Mouse (Mus musculus): ENCODE measurements at regions not wholly inside any gene's neighbourhood (a gene's known extent, or its start where the extent isn't known, plus 50 kb on each side); places are given as distances from the start of the nearest gene placed in this dataset.

DNA sequence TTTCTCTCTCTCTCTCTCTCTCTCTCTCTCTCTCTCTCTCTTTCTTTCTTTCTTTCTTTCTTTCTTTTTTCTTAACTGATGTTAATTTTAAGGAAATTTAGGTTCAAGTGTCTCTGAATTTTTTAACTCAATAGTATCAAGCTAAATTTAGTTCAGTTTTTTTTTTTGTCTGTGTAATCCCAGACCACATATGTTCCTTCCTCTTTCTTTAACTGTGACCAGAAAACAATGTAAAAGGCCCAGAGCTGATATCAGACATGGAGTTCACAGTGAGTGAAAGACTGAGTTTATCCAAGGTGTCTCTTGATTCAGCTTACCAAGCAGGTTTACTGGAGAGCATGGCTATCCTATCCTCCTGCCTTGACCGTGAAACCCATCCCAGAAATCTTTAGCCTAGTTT is 258.9 kb upstream of the Veph1 start:
- Histone ChIP-seq H3K4me2 (no peak overlapping the region), H3K9me3 (no peaks in the 10 kb centered on the region), H3K4me1 (no peaks in the 10 kb centered on the region), H3K4me3 (no peak overlapping the region), H3K36me3 (no peaks in the 10 kb centered on the region), H3K9ac (no peak overlapping the region), H3K27me3 (replicated peaks) (no peaks in the 10 kb centered on the region), H3K27ac (replicated peaks) (no peak overlapping the region)
- 81% methylated on average over 1 of the region's 1 CpGs for WGBS
- no peak for ATAC-seq (ENCODE audit: extremely low read depth, insufficient number of reproducible peaks, low FRiP score, low TSS enrichment)

DNA sequence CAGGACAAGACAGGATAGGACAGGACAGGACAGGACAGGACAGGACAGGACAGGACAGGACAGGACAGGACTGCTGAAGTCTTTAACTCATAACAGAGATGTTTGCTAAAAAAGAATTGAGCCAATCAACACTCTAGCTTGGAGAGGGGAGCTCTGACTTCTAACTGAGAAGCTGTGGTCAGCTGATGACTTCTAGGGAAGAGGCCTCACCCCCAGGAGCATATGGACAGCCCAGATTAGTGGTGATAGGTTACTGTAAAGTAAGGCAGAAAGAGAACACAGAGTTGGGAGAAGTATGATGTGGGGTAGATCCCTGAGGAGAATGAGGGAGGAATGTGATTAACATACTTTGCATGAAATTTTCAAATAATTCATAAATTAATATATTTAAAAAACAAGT is 254.3 kb upstream of the Veph1 start:
- no peak for ATAC-seq (ENCODE audit: extremely low read depth, insufficient number of reproducible peaks, low FRiP score, low TSS enrichment)
- Histone ChIP-seq H3K9ac (no peak overlapping the region), H3K4me3 (no peak overlapping the region)

DNA sequence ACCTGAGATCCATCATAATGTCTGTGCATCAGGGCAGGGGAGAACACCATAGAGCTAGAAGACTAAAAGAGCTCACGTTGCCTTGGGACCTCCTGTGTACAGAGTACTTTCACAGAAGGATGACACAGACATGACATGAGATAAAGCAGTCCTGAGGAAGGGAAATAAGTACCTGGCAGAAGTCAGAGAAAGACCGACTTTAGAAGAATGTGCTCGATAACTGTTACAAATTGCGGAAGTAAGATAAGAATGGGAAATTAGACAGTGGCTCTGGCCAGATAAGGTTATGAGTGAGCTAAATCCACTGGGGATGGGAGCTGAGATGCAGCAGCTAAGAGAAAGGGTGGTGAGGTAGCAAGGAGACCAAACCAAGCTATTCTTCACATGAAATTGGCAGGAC is 249.9 kb upstream of the Veph1 start:
- Histone ChIP-seq H3K36me3 (no peaks in the 10 kb centered on the region), H3K9ac (no peak overlapping the region), H3K4me1 (no peaks in the 10 kb centered on the region), H3K4me2 (no peak overlapping the region), H3K27ac (replicated peaks) (no peak overlapping the region), H3K9me3 (0 out of 2 replicates have a peak, but pooled peaks cover 5% of the 10 kb centered on the region), H3K27me3 (replicated peaks) (no peaks in the 10 kb centered on the region), H3K4me3 (no peak overlapping the region)
- WGBS: 44% methylated on average over 4 of the region's 4 CpGs
- no peak for ATAC-seq (ENCODE audit: extremely low read depth, insufficient number of reproducible peaks, low FRiP score, low TSS enrichment)

More for the DNA sequence above, 254.3 kb upstream of the Veph1 start:
- no peaks in the 10 kb centered on the region for H3K4me1 ChIP-seq
- H3K36me3 ChIP-seq: no peaks in the 10 kb centered on the region
- no peak overlapping the region for H3K4me2 ChIP-seq
- H3K27ac ChIP-seq (replicated peaks): no peak overlapping the region
- H3K9me3 ChIP-seq: no peaks in the 10 kb centered on the region
- H3K27me3 ChIP-seq (replicated peaks): no peaks in the 10 kb centered on the region

DNA sequence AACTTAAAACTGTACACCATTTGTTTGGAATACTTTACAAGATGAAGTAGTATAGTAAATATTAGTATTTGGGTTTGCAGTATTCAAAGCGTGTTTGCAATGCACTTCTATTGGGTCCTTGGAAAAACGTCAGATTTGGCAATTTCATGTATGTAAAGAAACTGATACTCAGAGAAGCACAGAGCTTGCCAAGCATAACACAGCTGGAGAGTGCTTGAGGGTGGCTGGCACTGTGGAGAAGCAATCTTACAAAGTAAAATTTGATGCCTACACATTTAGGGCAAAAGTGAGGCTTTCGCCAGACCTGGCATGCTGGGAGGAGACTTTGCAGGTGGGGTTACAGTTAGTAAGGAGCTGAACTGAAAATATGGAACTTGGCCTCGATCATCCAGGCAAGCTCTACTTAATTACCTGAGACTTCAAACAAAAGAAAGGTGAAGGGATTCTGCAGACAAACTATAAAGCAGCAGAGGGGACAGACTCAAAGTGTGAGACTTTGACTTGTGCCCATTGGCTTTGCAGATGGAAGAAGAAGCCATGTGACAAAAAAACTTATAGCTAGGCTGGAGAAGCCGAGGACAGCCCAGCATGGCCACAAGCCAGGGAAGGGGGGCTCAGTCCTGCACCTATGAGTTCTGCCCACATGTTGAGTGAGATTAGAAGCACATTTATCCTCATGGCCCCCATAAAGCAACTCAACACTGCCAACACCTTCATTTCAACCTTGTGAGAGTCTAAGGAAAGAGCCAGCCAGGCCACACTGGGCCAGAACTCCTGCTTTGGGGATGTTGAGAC is 247.7 kb upstream of the Veph1 start:
- H3K4me3 ChIP-seq: no peak overlapping the region
- no peaks in the 10 kb centered on the region for H3K27me3 ChIP-seq (replicated peaks)
- no peak for ATAC-seq (ENCODE audit: extremely low read depth, insufficient number of reproducible peaks, low FRiP score, low TSS enrichment)
- no peak overlapping the region for H3K9ac ChIP-seq
- no peak overlapping the region for H3K4me2 ChIP-seq
- H3K4me1 ChIP-seq: no peaks in the 10 kb centered on the region
- H3K36me3 ChIP-seq: no peaks in the 10 kb centered on the region
- WGBS: 70% methylated on average over 5 of the region's 5 CpGs
- 0 out of 2 replicates have a peak, but pooled peaks cover 5% of the 10 kb centered on the region for H3K9me3 ChIP-seq
- no peak overlapping the region for H3K27ac ChIP-seq (replicated peaks)

DNA sequence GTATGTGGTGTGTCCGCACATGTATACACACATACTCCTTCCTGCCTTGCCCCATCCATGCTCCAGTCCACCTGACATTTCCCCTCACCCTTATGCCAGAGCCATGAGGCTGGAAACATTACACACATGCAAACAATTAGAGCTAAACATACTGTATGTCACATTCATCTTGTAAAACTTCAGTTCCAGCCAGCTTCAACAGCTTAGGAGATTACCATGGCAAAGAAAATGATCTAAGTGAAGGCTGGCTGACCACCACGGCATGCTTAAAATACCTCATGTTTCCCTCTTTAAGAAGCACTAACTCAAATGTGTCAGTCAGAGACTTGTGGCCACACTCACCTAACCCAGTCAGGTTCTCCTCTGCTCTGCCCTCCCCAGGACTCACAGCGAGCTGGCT is 246.2 kb upstream of the Veph1 start:
- Histone ChIP-seq H3K27me3 (replicated peaks) (no peaks in the 10 kb centered on the region), H3K4me3 (no peak overlapping the region), H3K9ac (no peak overlapping the region), H3K4me1 (no peaks in the 10 kb centered on the region), H3K36me3 (no peaks in the 10 kb centered on the region), H3K27ac (replicated peaks) (no peak overlapping the region), H3K9me3 (0 out of 2 replicates have a peak, but pooled peaks cover 5% of the 10 kb centered on the region), H3K4me2 (no peak overlapping the region)
- no peak for ATAC-seq (ENCODE audit: extremely low read depth, insufficient number of reproducible peaks, low FRiP score, low TSS enrichment)
- WGBS: 72% methylated on average over 3 of the region's 3 CpGs

DNA sequence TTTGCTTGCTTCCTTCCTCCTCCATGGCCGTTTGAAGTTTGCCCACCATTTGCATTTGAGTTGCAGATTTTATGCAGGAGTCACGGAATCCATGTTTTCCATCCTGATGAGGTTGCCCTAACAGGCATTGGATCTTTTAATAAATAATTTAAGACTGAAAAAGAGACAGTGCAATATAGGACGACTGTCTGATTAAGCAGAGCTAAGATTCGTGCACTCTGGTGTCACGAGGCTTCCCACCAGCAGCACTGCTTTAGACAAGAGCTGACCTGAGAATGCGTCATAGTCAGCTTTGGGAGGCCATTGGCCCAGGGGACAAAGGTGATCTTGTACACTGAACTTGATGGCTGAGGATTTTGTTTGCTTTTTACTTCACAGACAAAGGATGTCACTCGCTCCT is 241.3 kb upstream of the Veph1 start:
- H3K27ac ChIP-seq (replicated peaks): no peak overlapping the region
- no peak for ATAC-seq (ENCODE audit: extremely low read depth, insufficient number of reproducible peaks, low FRiP score, low TSS enrichment)
- H3K4me1 ChIP-seq: no peaks in the 10 kb centered on the region
- 66% methylated on average over 7 of the region's 7 CpGs for WGBS
- no peak overlapping the region for H3K9ac ChIP-seq
- no peaks in the 10 kb centered on the region for H3K36me3 ChIP-seq
- no peak overlapping the region for H3K4me2 ChIP-seq
- H3K27me3 ChIP-seq (replicated peaks): no peaks in the 10 kb centered on the region
- H3K4me3 ChIP-seq: no peak overlapping the region
- H3K9me3 ChIP-seq: peaks cover 5% of the 10 kb centered on the region; the same call in 1 of the 2 replicates

DNA sequence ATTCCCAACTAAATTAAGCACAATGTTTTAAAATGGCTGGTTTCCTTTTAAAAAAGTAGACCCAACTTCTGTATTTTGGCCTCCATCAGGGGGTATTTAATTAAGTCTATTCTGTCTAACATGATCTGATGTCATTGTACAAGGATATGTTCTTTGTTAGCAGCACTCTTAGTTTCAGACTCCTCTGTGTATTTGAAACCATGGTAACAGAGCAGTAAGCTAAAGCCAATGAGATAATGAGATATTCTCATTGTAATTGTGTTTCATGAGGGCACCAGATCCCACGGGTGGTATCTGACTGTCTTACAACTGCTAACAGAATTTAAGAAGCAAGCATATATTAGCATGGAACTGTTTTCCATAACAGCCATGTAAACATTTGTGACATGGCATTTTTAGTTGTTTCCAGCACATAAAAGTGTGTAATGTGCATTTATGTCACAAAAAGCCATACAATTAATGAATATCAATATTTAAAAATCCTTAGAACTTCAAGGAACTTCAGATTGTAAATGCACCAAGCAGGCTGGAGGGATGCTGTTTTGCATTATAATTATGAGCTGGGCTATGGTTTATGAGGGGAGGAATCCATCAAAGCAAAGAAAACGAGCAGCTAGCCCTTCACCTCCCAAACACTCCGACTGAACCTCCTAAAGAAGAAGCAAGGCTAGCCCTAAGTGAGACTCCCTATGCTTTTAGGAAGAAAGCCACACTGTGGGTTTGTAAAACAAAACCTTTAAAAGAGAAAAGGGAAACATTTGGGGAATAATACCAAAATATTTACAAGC is 240.7 kb upstream of the Veph1 start:
- no peak overlapping the region for H3K9ac ChIP-seq
- H3K4me1 ChIP-seq: no peaks in the 10 kb centered on the region
- H3K4me2 ChIP-seq: no peak overlapping the region
- H3K36me3 ChIP-seq: no peaks in the 10 kb centered on the region
- no peak overlapping the region for H3K27ac ChIP-seq (replicated peaks)
- peaks cover 5% of the 10 kb centered on the region; the same call in 1 of the 2 replicates for H3K9me3 ChIP-seq
- no peak overlapping the region for H3K4me3 ChIP-seq
- ATAC-seq (ENCODE audit: extremely low read depth, insufficient number of reproducible peaks, low FRiP score, low TSS enrichment): no peak
- H3K27me3 ChIP-seq (replicated peaks): no peaks in the 10 kb centered on the region
- WGBS: 53% methylated on average over 3 of the region's 3 CpGs

DNA sequence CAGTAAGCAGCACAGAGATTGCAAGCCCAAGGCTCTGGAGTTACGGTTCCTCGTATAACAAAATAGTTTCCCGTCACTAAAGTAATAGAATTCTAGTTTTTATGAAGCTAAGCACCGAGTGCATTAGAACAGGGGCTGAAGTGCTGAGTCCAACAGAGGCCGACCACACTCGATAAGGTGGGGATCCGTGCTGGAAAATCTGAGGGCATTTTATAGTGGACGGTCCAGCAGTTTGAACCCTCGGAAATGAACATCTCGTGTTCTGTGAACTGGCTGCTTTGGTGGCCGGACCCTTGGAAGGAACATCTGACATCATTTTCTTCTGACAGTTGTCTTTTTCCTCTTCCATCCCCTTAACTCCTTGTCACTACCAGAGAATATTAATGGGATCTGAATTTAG is 240.0 kb upstream of the Veph1 start:
- WGBS: 86% methylated on average over 11 of the region's 11 CpGs
- peaks cover under 1% of the 10 kb centered on the region; the same call in 1 of the 2 replicates for H3K9me3 ChIP-seq
- H3K4me2 ChIP-seq: no peak overlapping the region
- H3K27me3 ChIP-seq (replicated peaks): no peaks in the 10 kb centered on the region
- ATAC-seq (ENCODE audit: extremely low read depth, insufficient number of reproducible peaks, low FRiP score, low TSS enrichment): no peak
- no peak overlapping the region for H3K4me3 ChIP-seq
- no peak overlapping the region for H3K9ac ChIP-seq
- H3K36me3 ChIP-seq: no peaks in the 10 kb centered on the region
- H3K4me1 ChIP-seq: no peaks in the 10 kb centered on the region
- H3K27ac ChIP-seq (replicated peaks): no peak overlapping the region

DNA sequence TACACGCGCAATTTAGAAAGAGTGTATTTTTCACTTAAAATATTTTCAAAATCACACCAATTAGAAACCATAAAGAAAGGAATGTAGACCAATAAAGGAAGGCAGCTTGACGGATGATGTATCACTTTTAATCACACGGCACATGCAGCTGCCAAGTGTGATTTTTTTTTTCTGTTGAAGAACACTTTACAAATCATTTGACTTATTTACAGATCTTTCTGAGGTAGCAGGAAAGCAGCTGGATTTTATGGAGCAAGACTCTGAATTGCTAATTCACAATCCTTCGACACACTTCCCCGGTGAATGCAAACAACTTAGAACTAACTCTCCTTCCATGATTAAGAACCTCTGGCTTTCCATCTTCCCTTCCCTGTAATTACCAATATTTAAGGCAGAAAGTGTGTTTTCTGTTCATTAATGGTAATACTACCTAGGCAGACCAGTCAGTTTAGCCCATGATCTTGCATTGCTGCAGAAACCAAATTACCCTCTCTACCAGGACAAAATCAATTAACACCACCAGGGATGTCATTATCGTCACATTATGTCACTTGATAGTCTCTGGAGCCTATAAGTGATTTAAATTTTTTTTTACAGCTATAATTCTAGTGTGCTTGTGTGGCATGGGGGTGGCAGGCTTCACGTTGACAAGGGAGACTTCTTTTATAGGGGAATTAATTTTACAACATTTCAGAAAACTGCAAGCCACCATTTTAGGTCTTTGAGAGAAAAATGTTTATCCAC is 239.3 kb upstream of the Veph1 start:
- Histone ChIP-seq H3K4me2 (no peak overlapping the region), H3K27me3 (replicated peaks) (no peaks in the 10 kb centered on the region), H3K9me3 (no peaks in the 10 kb centered on the region; the same call in 1 of the 2 replicates), H3K36me3 (no peaks in the 10 kb centered on the region), H3K27ac (replicated peaks) (no peak overlapping the region), H3K9ac (no peak overlapping the region), H3K4me1 (no peaks in the 10 kb centered on the region), H3K4me3 (no peak overlapping the region)
- no peak for ATAC-seq (ENCODE audit: extremely low read depth, insufficient number of reproducible peaks, low FRiP score, low TSS enrichment)
- 78% methylated on average over 8 of the region's 8 CpGs for WGBS

DNA sequence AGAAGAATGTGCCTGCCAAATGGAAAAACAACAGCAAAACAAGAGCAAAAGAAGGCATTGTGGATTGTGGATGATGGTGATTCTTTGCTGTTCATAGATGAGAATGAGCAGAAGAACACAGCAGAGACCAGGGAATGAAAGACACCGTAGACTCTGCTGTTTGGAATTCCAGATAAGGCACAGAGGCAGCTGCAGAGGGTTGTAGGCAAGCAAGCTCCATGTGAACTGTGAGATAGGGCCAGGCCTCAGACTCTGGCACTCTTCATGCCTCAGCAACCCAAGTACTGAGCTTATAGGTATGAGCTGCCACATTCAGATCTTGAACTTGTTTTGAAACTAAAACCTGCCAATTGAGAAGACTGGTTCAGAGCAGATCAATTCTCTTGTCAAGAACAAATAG is 223.3 kb upstream of the Veph1 start:
- Histone ChIP-seq H3K27ac (replicated peaks) (no peak overlapping the region), H3K9ac (no peak overlapping the region), H3K9me3 (peaks cover 3% of the 10 kb centered on the region; the same call in 1 of the 2 replicates), H3K36me3 (no peaks in the 10 kb centered on the region), H3K4me1 (peaks cover 35% of the 10 kb centered on the region), H3K27me3 (replicated peaks) (no peaks in the 10 kb centered on the region), H3K4me3 (no peak overlapping the region), H3K4me2 (no peak overlapping the region)
- 0% methylated on average over 1 of the region's 1 CpGs for WGBS
- no peak for ATAC-seq (ENCODE audit: extremely low read depth, insufficient number of reproducible peaks, low FRiP score, low TSS enrichment)

DNA sequence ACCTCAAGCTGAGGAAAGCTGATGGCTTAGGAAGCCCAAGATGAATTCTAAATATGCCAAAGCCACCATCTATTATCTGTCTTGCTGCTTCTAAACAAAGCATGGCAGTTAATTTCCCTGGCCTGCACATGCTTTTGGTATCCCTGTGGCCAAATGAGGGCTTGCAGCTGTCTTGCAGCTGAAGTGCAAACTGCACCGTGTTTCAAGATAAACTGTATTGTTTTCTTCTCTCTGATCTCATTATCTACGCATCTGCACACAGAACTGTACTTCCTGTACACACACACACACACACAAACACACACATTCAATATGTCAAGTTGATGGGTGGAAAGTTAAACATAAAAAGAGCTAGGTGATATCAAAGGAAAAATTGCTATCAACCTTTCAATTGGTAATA is 221.7 kb upstream of the Veph1 start:
- Histone ChIP-seq H3K27ac (replicated peaks) (no peak overlapping the region), H3K27me3 (replicated peaks) (no peaks in the 10 kb centered on the region), H3K4me1 (peaks cover 35% of the 10 kb centered on the region), H3K36me3 (no peaks in the 10 kb centered on the region), H3K4me2 (no peak overlapping the region), H3K9me3 (no peaks in the 10 kb centered on the region), H3K4me3 (no peak overlapping the region), H3K9ac (no peak overlapping the region)
- 28% methylated on average over 2 of the region's 2 CpGs for WGBS
- no peak for ATAC-seq (ENCODE audit: extremely low read depth, insufficient number of reproducible peaks, low FRiP score, low TSS enrichment)

Data from heart, embryonic 13.5 days (tissue).